Comparison of ENCODE assay signal across 9 mouse cellular contexts in the genomic region with DNA sequence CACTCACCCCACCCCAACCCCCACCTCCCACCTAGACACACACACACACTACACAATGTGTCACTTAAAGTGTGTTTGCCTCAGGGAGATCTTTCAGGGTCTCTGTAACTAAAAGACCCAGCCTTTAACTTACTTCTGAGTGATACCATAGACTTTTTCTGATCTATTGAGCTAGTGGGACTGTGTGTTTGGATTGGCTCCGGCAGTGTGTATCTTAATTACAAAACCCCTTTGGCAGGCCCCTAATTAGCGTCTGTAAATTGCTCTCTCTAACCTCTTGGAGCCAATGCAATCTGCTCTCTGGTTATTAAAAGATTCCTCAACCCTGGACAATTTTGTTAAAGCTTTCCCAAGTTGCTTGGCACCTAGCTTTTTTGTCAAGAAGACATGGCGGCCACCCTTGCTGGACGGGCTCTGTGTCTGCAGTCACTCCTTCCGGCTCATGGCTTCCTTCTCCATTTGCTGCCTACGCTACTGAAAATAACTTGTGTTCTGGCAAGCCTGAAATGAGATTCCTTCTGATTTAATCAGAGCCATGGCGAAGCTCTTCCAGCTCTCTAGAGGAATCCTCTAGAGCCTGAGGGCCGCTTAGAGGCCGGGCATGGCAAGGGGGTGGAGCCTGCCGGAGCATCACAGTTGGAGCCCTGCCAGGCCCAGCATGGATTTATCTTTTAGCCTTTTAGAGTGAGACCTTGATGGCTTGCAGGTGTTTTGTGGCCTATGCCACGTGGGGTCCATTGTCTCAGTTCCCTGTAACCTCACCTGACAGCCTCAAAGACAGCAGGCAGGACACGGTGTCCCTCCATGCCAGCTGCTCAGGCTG. TPM values are rescaled to one million over a fixed set of nuclear protein-coding genes. Genes with fewer than 3 reads are reported as not detected.
DNase-seq lines count a peak whose midpoint lies in the region; ATAC-seq and TF ChIP-seq lines count a peak whose summit lies in the region.
"Had no signal": no experiment of that assay in that cellular context is flagged by ENCODE, and none has a peak within 500 bp of the region (broad histone marks: within the 10 kb centered on the region; RNA-seq: fewer than 3 reads in every experiment).

No protein-coding gene starts in this region.

- H3K9me3 ChIP-seq in CH12.LX (replicated peaks; ENCODE audit: low read length), result no peaks in the 10 kb centered on the region
- H3K9me3 ChIP-seq in embryonic facial prominence, embryonic 14.5 days (ENCODE audit: control insufficient read depth, low read length), result no peaks in the 10 kb centered on the region
- no peaks in the 10 kb centered on the region for H3K9me3 ChIP-seq in liver, embryonic 12.5 days (replicated peaks)

- in situ Hi-C loops in CH12.LX (cut with MboI; ENCODE audit: low pct_ligation_motif_present, low pct_unique_long_range_greater_than_20kb, low sequenced_read_pairs), result loop anchor here (10.0 kb wide), 1 partner anchor 47 kb away; the partner anchor contains the start of gene Ppp1r16b

- peak; percentile 72; the same call in 1 of the 2 replicates for ATAC-seq in embryonic facial prominence, embryonic 14.5 days (ENCODE audit: low read depth)
- no peak for ATAC-seq in liver, embryonic 12.5 days

- no peak overlapping the region for H3K27ac ChIP-seq in CH12.LX (ENCODE audit: insufficient read depth, low read depth)
- peak overlapping the region; percentile 24; the same call in 1 of the 2 replicates for H3K27ac ChIP-seq in embryonic facial prominence, embryonic 14.5 days (replicated peaks; ENCODE audit: low read depth, low read length)
- H3K27ac ChIP-seq in liver, embryonic 12.5 days, result no peak overlapping the region
- H3K27ac ChIP-seq: liver, embryonic 14.5 days had no signal

- WGBS in embryonic facial prominence, embryonic 14.5 days, result 23% methylated on average over 12 of the region's 12 CpGs
- WGBS in liver, embryonic 12.5 days (ENCODE audit: insufficient replicate concordance), result 58% methylated on average over 12 of the region's 12 CpGs

- no peak for TF ChIP-seq POLR2A in CH12.LX (IDR thresholded peaks at IDR 0.05; ENCODE audit: low read depth, low read length)

- TF ChIP-seq EP300 in CH12.LX (IDR thresholded peaks at IDR 0.05; ENCODE audit: low read length), result peak; percentile 46; the same call in 1 of the 2 replicates

- H3K4me1 ChIP-seq in CH12.LX (ENCODE audit: control insufficient read depth in 1 of 2, insufficient read depth in 2 of 2), result peaks cover 36 to 100% of the 10 kb centered on the region in 2 experiments
- 0 out of 2 replicates have a peak, but pooled peaks cover 4% of the 10 kb centered on the region for H3K4me1 ChIP-seq in embryonic facial prominence, embryonic 14.5 days (ENCODE audit: control insufficient read depth, insufficient read depth, low read length)
- H3K4me1 ChIP-seq in liver, embryonic 12.5 days, result peaks cover 6% of the 10 kb centered on the region; the same call in 1 of the 2 replicates

- TF ChIP-seq RAD21 in CH12.LX (IDR thresholded peaks at IDR 0.05; ENCODE audit: low read depth, low read length), result no peak

- dilution Hi-C loops in CH12.LX (cut with MboI; ENCODE audit: extremely low pct_ligation_motif_present, extremely low pct_unique_long_range_greater_than_20kb, low sequenced_read_pairs), result no loop called here

- H3K27me3 ChIP-seq in CH12.LX (replicated peaks), result no peaks in the 10 kb centered on the region
- no peaks in the 10 kb centered on the region for H3K27me3 ChIP-seq in embryonic facial prominence, embryonic 14.5 days (replicated peaks; ENCODE audit: control insufficient read depth, insufficient read depth, low read length)
- no peaks in the 10 kb centered on the region for H3K27me3 ChIP-seq in liver, embryonic 12.5 days (replicated peaks)

- H3K36me3 ChIP-seq in CH12.LX (replicated peaks in 1 of 2; ENCODE audit: control insufficient read depth in 1 of 2, insufficient read depth in 1 of 2, low read length in 1 of 2), result peaks cover 69 to 96% of the 10 kb centered on the region in 2 experiments
- H3K36me3 ChIP-seq in embryonic facial prominence, embryonic 14.5 days (ENCODE audit: control insufficient read depth, insufficient read depth, low read length), result no peaks in the 10 kb centered on the region
- no peaks in the 10 kb centered on the region for H3K36me3 ChIP-seq in liver, embryonic 12.5 days

- peaks cover 51% of the 10 kb centered on the region for H3K79me2 ChIP-seq in CH12.LX (replicated peaks; ENCODE audit: control insufficient read depth, extremely low read depth, insufficient read depth, poor library complexity, severe bottlenecking)

- intact Hi-C loops in heart, postnatal 25 days (cut with DNase I), result no loop called here
- intact Hi-C loops in left cerebral cortex, postnatal 14 days (cut with DNase I), result no loop called here

- H3K4me3 ChIP-seq in CH12.LX (replicated peaks in 1 of 3; ENCODE audit: low read depth in 2 of 3, low read length in 2 of 3, poor library complexity in 1 of 3), result no peak overlapping the region
- no peak overlapping the region for H3K4me3 ChIP-seq in embryonic facial prominence, embryonic 14.5 days (ENCODE audit: low read depth, low read length)
- H3K4me3 ChIP-seq in liver, embryonic 12.5 days, result no peak overlapping the region

- no peak overlapping the region for H3K9ac ChIP-seq in CH12.LX (ENCODE audit: insufficient read depth, low read depth)
- H3K9ac ChIP-seq in embryonic facial prominence, embryonic 14.5 days (ENCODE audit: low read depth, low read length), result no peak overlapping the region
- no peak overlapping the region for H3K9ac ChIP-seq in liver, embryonic 12.5 days
- H3K9ac ChIP-seq: liver, embryonic 14.5 days had no signal

- H3K4me2 ChIP-seq in CH12.LX (ENCODE audit: insufficient read depth, low read depth, poor library complexity, severe bottlenecking), result no peak overlapping the region
- H3K4me2 ChIP-seq in embryonic facial prominence, embryonic 14.5 days (ENCODE audit: low read depth, low read length), result 0 out of 2 replicates have a peak overlapping the region, but pooled peaks have one; percentile 3
- H3K4me2 ChIP-seq in liver, embryonic 12.5 days, result no peak overlapping the region

- peak; percentile 91 for DNase-seq in heart, adult 11 months
- no peak for DNase-seq in heart, postnatal 25 days (ENCODE audit: low spot score)
- DNase-seq in CH12.LX (ENCODE audit: extremely low read depth), result no peak
- DNase-seq in embryonic facial prominence, embryonic 14.5 days (ENCODE audit: low spot score), result peak; percentile 73
- peak; percentile 45 to 57 for DNase-seq in left cerebral cortex, postnatal 14 days (ENCODE audit: low spot score in 2 of 2)
- DNase-seq in right cerebral cortex, postnatal 36 days (ENCODE audit: low spot score in 2 of 2), result peak; percentile 40 to 65
- no peak for DNase-seq in liver

- TF ChIP-seq CTCF in CH12.LX (conservative IDR thresholded peaks at IDR 0.05 in 1 of 2, IDR thresholded peaks at IDR 0.05 in 1 of 2; ENCODE audit: low read depth in 2 of 2, low read length in 2 of 2), result no peak

TF ChIP-seq in CH12.LX, 34 proteins besides CTCF, POLR2A, EP300 and RAD21 (continues in another document):
- no peak for TF ChIP-seq HCFC1 (IDR thresholded peaks at IDR 0.05; ENCODE audit: low read depth, low read length)
- peak; percentile 64; the same call in 1 of the 2 replicates for TF ChIP-seq BHLHE40 (IDR thresholded peaks at IDR 0.05; ENCODE audit: low read depth, low read length)
- TF ChIP-seq MAX (IDR thresholded peaks at IDR 0.05; ENCODE audit: low read length), result peak; percentile 64; the same call in 1 of the 2 replicates
- TF ChIP-seq NELFE (IDR thresholded peaks at IDR 0.05; ENCODE audit: low read depth, low read length), result no peak
- no peak for TF ChIP-seq POLR2AphosphoS2 (IDR thresholded peaks at IDR 0.05; ENCODE audit: low read depth, low read length)
- no peak for TF ChIP-seq E2F4 (IDR thresholded peaks at IDR 0.05; ENCODE audit: insufficient replicate concordance, low read depth, low read length)
- TF ChIP-seq MYC (IDR thresholded peaks at IDR 0.05; ENCODE audit: low read depth, low read length), result 0 out of 2 replicates have a peak, but pooled peaks have one; percentile 12
- TF ChIP-seq ETS1 (conservative IDR thresholded peaks at IDR 0.05; ENCODE audit: low read depth, low read length), result peak; percentile 39
- TF ChIP-seq GABPA (IDR thresholded peaks at IDR 0.05; ENCODE audit: insufficient replicate concordance, low read depth, low read length), result no peak
- no peak for TF ChIP-seq MAFK (IDR thresholded peaks at IDR 0.05; ENCODE audit: insufficient replicate concordance, low read length)
- 0 out of 2 replicates have a peak, but pooled peaks have one; percentile 35 for TF ChIP-seq MEF2A (IDR thresholded peaks at IDR 0.05; ENCODE audit: borderline replicate concordance, low read depth, low read length)
- TF ChIP-seq MAZ (IDR thresholded peaks at IDR 0.05; ENCODE audit: low read depth, low read length), result no peak
- TF ChIP-seq USF1 (IDR thresholded peaks at IDR 0.05; ENCODE audit: low read depth, low read length), result no peak; the same call in 1 of the 2 replicates
- TF ChIP-seq TCF12 (IDR thresholded peaks at IDR 0.05; ENCODE audit: low read depth, low read length), result peak; percentile 64
- no peak for TF ChIP-seq SMC3 (IDR thresholded peaks at IDR 0.05; ENCODE audit: low read depth, low read length)
- no peak for TF ChIP-seq NRF1 (IDR thresholded peaks at IDR 0.05; ENCODE audit: low read depth, low read length)
- TF ChIP-seq UBTF (IDR thresholded peaks at IDR 0.05; ENCODE audit: low read depth, low read length), result no peak
- TF ChIP-seq ZMIZ1 (IDR thresholded peaks at IDR 0.05; ENCODE audit: low read depth, low read length), result no peak
- TF ChIP-seq TBP (conservative IDR thresholded peaks at IDR 0.05; ENCODE audit: low read depth, low read length), result no peak
- TF ChIP-seq KAT2A (IDR thresholded peaks at IDR 0.05; ENCODE audit: insufficient replicate concordance, low read length), result no peak

RNA-seq across cellular contexts. Expression of gene Ppp1r16b, which starts 46.9 kb away (rescaled TPM):
- total RNA-seq in heart, postnatal 25 days (2021), result 10 to 100 TPM; 15.0 to 15.3 TPM
- total RNA-seq in CH12.LX (2012; rRNA removed) (49.3 and 52.0 TPM in 2 replicates), CH12.LX (2014; rRNA removed) (28.9 and 37.7 TPM in 2 replicates)
- polyA plus RNA-seq in CH12.LX (2012; ENCODE audit: insufficient read length, low read depth), result 49.4 and 55.7 TPM in 2 replicates
- polyA plus RNA-seq in embryonic facial prominence, embryonic 14.5 days (2014; fragmentation: Nextera tagmentation; extraction: Ambion mirVana), result 4.3 and 4.7 TPM in 2 replicates
- total RNA-seq in left cerebral cortex, postnatal 14 days (2021), result 10 to 100 TPM; 74.2 to 76.5 TPM
- polyA plus RNA-seq in liver, embryonic 12.5 days (2016; fragmentation: Nextera tagmentation; extraction: Ambion mirVana), result 1.9 and 2.0 TPM in 2 replicates

RNA-seq across cellular contexts. Expression of gene Fam83d, which starts 55.8 kb away (rescaled TPM):
- 1 to 10 TPM in 1 of 2 experiments, under 1 TPM in 1; 0.75 to 1.1 TPM for total RNA-seq in heart, postnatal 25 days (2021)
- total RNA-seq in CH12.LX (2012; rRNA removed) (12.2 and 14.1 TPM in 2 replicates), CH12.LX (2014; rRNA removed) (16.1 and 19.8 TPM in 2 replicates)
- 12.4 and 15.5 TPM in 2 replicates for polyA plus RNA-seq in CH12.LX (2012; ENCODE audit: insufficient read length, low read depth)
- polyA plus RNA-seq in embryonic facial prominence, embryonic 14.5 days (2014; fragmentation: Nextera tagmentation; extraction: Ambion mirVana), result 30.7 and 37.9 TPM in 2 replicates
- total RNA-seq in left cerebral cortex, postnatal 14 days (2021), result 1 to 10 TPM; 1.0 to 1.3 TPM
- 20.7 and 21.7 TPM in 2 replicates for polyA plus RNA-seq in liver, embryonic 12.5 days (2016; fragmentation: Nextera tagmentation; extraction: Ambion mirVana)

Comparison
In these comparisons a context has a peak if more than half of its experiments do, and no peak if none do; other contexts are left out.
1. DNase-seq: peak in heart, adult 11 months (single experiment), embryonic facial prominence, embryonic 14.5 days (single experiment), left cerebral cortex, postnatal 14 days (2 of 2) and right cerebral cortex, postnatal 36 days (2 of 2); none in heart, postnatal 25 days (single experiment), CH12.LX (single experiment) and liver (single experiment).
2. RNA of gene Fam83d, which starts 55.8 kb away (total RNA-seq): 12.2 to 19.8 TPM in CH12.LX; 1.0 to 1.3 TPM in left cerebral cortex, postnatal 14 days and 0.75 to 1.1 TPM in heart, postnatal 25 days; every median in the first group is over 4 times any median in the second.